Comparison of ENCODE assay signal across 10 mouse cellular contexts in the genomic region with DNA sequence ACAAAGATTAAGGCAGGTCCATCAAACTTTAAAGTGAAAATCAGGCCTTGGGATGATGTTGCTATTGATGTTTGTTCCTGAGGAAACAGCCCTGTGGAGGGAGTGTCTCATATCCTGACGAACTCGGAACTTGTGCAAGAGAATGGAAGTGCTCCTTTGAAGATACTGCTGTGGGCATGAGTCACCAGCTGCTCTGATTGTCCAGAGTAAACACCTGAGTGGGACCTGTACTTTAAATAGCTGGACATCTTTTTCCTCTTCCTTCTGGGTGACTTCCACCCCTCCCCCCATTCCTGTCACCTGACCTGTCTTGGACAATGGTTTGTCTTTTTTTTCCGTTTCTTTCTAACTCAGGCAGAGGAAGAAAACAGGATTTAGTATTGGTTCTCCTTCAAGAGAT. TPM values are rescaled to one million over a fixed set of nuclear protein-coding genes. Genes with fewer than 3 reads are reported as not detected.
DNase-seq lines count a peak whose midpoint lies in the region; ATAC-seq and TF ChIP-seq lines count a peak whose summit lies in the region.
"Had no signal": no experiment of that assay in that cellular context is flagged by ENCODE, and none has a peak within 500 bp of the region (broad histone marks: within the 10 kb centered on the region; RNA-seq: fewer than 3 reads in every experiment).

No protein-coding gene starts in this region.

- H3K4me2 ChIP-seq in heart, embryonic 15.5 days = no peak overlapping the region
- H3K4me2 ChIP-seq in stomach, postnatal 0 days (replicated peaks; ENCODE audit: low read depth) = no peak overlapping the region
- H3K4me2 ChIP-seq: liver, embryonic 13.5 days had no signal

- no peaks in the 10 kb centered on the region for H3K27me3 ChIP-seq in heart, embryonic 15.5 days
- H3K27me3 ChIP-seq in stomach, postnatal 0 days (ENCODE audit: control insufficient read depth, insufficient read depth, low read length) = no peaks in the 10 kb centered on the region
- H3K27me3 ChIP-seq: CH12.LX; liver, embryonic 13.5 days had no signal

- TF ChIP-seq EP300 in stomach, postnatal 0 days (optimal IDR thresholded peaks at IDR 0.05) = no peak

- H3K9me3 ChIP-seq in heart, embryonic 15.5 days (replicated peaks) = no peaks in the 10 kb centered on the region
- no peaks in the 10 kb centered on the region for H3K9me3 ChIP-seq in stomach, postnatal 0 days (ENCODE audit: control insufficient read depth, low read length)
- H3K9me3 ChIP-seq: liver, embryonic 13.5 days had no signal

- DNase-seq in layer of hippocampus, adult 2 months (ENCODE audit: low spot score in 2 of 2) = peak in 1 of 2 experiments; percentile 5
- no peak for DNase-seq in layer of hippocampus, adult 9-10 months (ENCODE audit: low spot score)
- peak; percentile 77 for DNase-seq in kidney, postnatal 10 days
- no peak for DNase-seq in stomach, postnatal 0 days (ENCODE audit: low spot score)
- DNase-seq in cerebellum, postnatal 14 days = no peak
- no peak for DNase-seq in cerebellum, postnatal 25 days
- DNase-seq in right cerebral cortex, postnatal 14 days = no peak
- DNase-seq: liver, embryonic 13.5 days had no signal

- WGBS in heart, embryonic 15.5 days = 65% methylated on average over 3 of the region's 3 CpGs
- 39% methylated on average over 3 of the region's 3 CpGs for WGBS in stomach, postnatal 0 days

- H3K4me3 ChIP-seq in layer of hippocampus, adult 2 months = no peak overlapping the region
- no peak overlapping the region for H3K4me3 ChIP-seq in heart, embryonic 15.5 days
- no peak overlapping the region for H3K4me3 ChIP-seq in stomach, postnatal 0 days (ENCODE audit: low read depth, low read length)
- H3K4me3 ChIP-seq: liver, embryonic 13.5 days had no signal

- H3K36me3 ChIP-seq in heart, embryonic 15.5 days = no peaks in the 10 kb centered on the region
- H3K36me3 ChIP-seq in stomach, postnatal 0 days (ENCODE audit: control insufficient read depth, insufficient read depth, low read length) = no peaks in the 10 kb centered on the region
- H3K36me3 ChIP-seq: liver, embryonic 13.5 days had no signal

- peak overlapping the region; percentile 73 for H3K27ac ChIP-seq in layer of hippocampus, adult 2 months
- H3K27ac ChIP-seq in heart, embryonic 15.5 days = peak overlapping the region; percentile 54; the same call in 1 of the 2 replicates
- H3K27ac ChIP-seq in stomach, postnatal 0 days (replicated peaks) = no peak overlapping the region
- H3K27ac ChIP-seq: liver, embryonic 13.5 days had no signal

- peak; percentile 53 for ATAC-seq in heart, embryonic 15.5 days (replicated peaks; ENCODE audit: insufficient number of reproducible peaks, insufficient read depth, low FRiP score, low read depth)
- peak; percentile 91 for ATAC-seq in stomach, postnatal 0 days (ENCODE audit: low FRiP score, low TSS enrichment)

- no peak for TF ChIP-seq CTCF in layer of hippocampus, adult 2 months (conservative IDR thresholded peaks at IDR 0.05)
- TF ChIP-seq CTCF in stomach, postnatal 0 days (IDR thresholded peaks at IDR 0.05; ENCODE audit: low read depth) = no peak

- peaks cover 5% of the 10 kb centered on the region for H3K4me1 ChIP-seq in heart, embryonic 15.5 days (replicated peaks)
- no peaks in the 10 kb centered on the region for H3K4me1 ChIP-seq in stomach, postnatal 0 days (replicated peaks; ENCODE audit: control insufficient read depth, insufficient read depth)
- H3K4me1 ChIP-seq: liver, embryonic 13.5 days had no signal

- H3K9ac ChIP-seq in heart, embryonic 15.5 days = no peak overlapping the region
- H3K9ac ChIP-seq in stomach, postnatal 0 days (ENCODE audit: low read length) = no peak overlapping the region
- H3K9ac ChIP-seq: liver, embryonic 13.5 days had no signal

RNA-seq across cellular contexts. Expression of a gene that starts 13.2 kb away (rescaled TPM):
- total RNA-seq in layer of hippocampus, adult 2 months (2021) = 100 to 1,000 TPM; 253 to 265 TPM
- polyA plus RNA-seq in heart, embryonic 15.5 days (2015; fragmentation: Nextera tagmentation; extraction: Ambion mirVana) = 7.2 and 8.7 TPM in 2 replicates
- polyA plus RNA-seq in stomach, postnatal 0 days (2015; fragmentation: Nextera tagmentation; extraction: Ambion mirVana) = 3.1 and 3.3 TPM in 2 replicates

RNA-seq across cellular contexts. Expression of a gene that starts 13.3 kb away (rescaled TPM):
- 10 to 100 TPM; 24.2 to 26.5 TPM for total RNA-seq in layer of hippocampus, adult 2 months (2021)
- 25.8 and 28.1 TPM in 2 replicates for polyA plus RNA-seq in heart, embryonic 15.5 days (2015; fragmentation: Nextera tagmentation; extraction: Ambion mirVana)
- polyA plus RNA-seq in stomach, postnatal 0 days (2015; fragmentation: Nextera tagmentation; extraction: Ambion mirVana) = 21.3 and 21.7 TPM in 2 replicates
